ENCODE assay signal across 8 mouse cellular contexts in the genomic region with DNA sequence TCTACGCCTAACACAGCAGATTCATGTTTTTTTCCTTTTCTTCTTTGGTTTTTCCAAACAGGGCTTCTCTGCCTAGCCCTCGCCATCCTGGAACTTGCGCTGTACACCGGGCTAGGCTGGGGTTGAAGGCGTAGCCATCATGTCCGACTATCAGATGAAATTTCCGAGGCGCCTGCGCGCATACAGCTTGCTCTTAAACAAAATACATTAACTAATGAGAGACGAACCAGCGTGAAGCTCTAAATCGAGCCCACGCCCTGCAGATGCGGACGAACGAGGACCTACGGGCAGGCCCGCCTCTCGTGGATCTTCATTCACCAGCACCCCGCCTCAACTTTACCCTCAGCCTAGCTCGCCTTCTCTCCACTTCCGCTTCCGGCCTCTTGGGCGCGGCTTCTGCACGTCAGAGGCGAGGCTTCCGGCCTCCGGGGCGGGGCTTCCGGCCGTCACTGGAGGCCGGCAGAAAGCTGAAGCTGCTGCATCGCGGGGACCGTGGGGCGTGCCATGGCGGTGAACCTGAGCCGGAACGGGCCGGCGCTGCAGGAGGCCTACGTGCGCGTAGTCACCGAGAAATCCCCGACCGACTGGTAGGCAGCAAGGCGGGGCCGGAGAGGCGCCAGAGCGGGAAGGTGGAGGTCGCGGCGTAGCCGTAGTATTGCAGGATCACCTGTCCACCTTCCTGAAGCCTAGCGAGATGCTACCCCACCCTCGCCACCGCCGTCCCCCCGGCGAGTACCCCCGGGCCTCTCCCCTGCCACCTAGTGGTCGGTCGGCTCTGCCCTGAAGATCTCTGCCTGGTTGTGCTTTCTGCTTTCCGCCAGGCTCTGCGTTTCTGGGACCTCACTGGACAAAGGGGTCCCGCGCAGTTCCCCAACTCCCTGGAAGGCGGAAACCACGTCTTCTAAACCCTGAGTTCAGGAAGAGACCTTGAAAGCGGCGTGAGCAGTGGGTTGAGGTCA. TPM values are rescaled to one million over a fixed set of nuclear protein-coding genes. Genes with fewer than 3 reads are reported as not detected.
DNase-seq lines count a peak whose midpoint lies in the region; ATAC-seq lines count a peak whose summit lies in the region.

A gene (plus strand): TSS at position 433 of the 959 bp plus-strand sequence.

- peaks cover 15% of the 10 kb centered on the region for H3K4me1 ChIP-seq in forebrain, embryonic 14.5 days (ENCODE audit: control insufficient read depth, insufficient read depth, low read length)
- H3K4me1 ChIP-seq in neural tube, embryonic 15.5 days, result peaks cover 26% of the 10 kb centered on the region

- peak within 1 kb of the TSS; percentile 91 for H3K27ac ChIP-seq in forebrain, embryonic 14.5 days (ENCODE audit: low read depth, low read length)
- H3K27ac ChIP-seq in neural tube, embryonic 15.5 days (replicated peaks), result peak within 1 kb of the TSS; percentile 93

- peak; percentile 94 for DNase-seq in ES-CJ7 (ENCODE audit: low read depth, low spot score)
- peak; percentile 90 for DNase-seq in cerebellum, adult 11 months
- peak; percentile 97 for DNase-seq in forebrain, embryonic 14.5 days (ENCODE audit: low spot score)
- peak; percentile 96 to 98 for DNase-seq in heart, postnatal 14 days
- DNase-seq in layer of hippocampus, adult 11-12 months (ENCODE audit: low spot score), result peak; percentile 94
- peak; percentile 97 to 98 for DNase-seq in lung, adult 18-20 months
- peak; percentile 93 for DNase-seq in testis, postnatal 14 days (ENCODE audit: low spot score)

- WGBS in forebrain, embryonic 14.5 days, result under 1% methylated on average over 66 of the region's 74 CpGs
- WGBS in neural tube, embryonic 15.5 days, result under 1% methylated on average over 74 of the region's 74 CpGs

- peak within 1 kb of the TSS; percentile 94 for H3K4me2 ChIP-seq in forebrain, embryonic 14.5 days (ENCODE audit: low read length)
- H3K4me2 ChIP-seq in neural tube, embryonic 15.5 days, result peak within 1 kb of the TSS; percentile 93

- peaks cover 22% of the 10 kb centered on the region for H3K36me3 ChIP-seq in forebrain, embryonic 14.5 days (ENCODE audit: control insufficient read depth, insufficient read depth, low read length)
- H3K36me3 ChIP-seq in neural tube, embryonic 15.5 days, result peaks cover 20% of the 10 kb centered on the region

- intact Hi-C loops in heart, postnatal 14 days (cut with DNase I), result loop anchor here (5.0 kb wide), 2 partner anchors 49 to 89 kb away; a partner anchor contains a TSS

- H3K27me3 ChIP-seq in forebrain, embryonic 14.5 days (replicated peaks; ENCODE audit: control insufficient read depth, insufficient read depth, low read length), result no peaks in the 10 kb centered on the region
- H3K27me3 ChIP-seq in neural tube, embryonic 15.5 days (replicated peaks), result no peaks in the 10 kb centered on the region

- ATAC-seq in forebrain, embryonic 14.5 days, result peak; percentile 99
- peak; percentile 96 for ATAC-seq in neural tube, embryonic 15.5 days (ENCODE audit: low FRiP score)

- no peaks in the 10 kb centered on the region for H3K9me3 ChIP-seq in forebrain, embryonic 14.5 days (replicated peaks; ENCODE audit: control insufficient read depth, low read length)
- no peaks in the 10 kb centered on the region for H3K9me3 ChIP-seq in neural tube, embryonic 15.5 days (replicated peaks)

- H3K9ac ChIP-seq in forebrain, embryonic 14.5 days (ENCODE audit: low read length), result peak within 1 kb of the TSS; percentile 84
- peak within 1 kb of the TSS; percentile 84 for H3K9ac ChIP-seq in neural tube, embryonic 15.5 days (replicated peaks)

- H3K4me3 ChIP-seq in forebrain, embryonic 14.5 days (ENCODE audit: low read depth, low read length), result peak within 1 kb of the TSS; percentile 86
- peak within 1 kb of the TSS; percentile 94 for H3K4me3 ChIP-seq in neural tube, embryonic 15.5 days (replicated peaks)

RNA-seq across cellular contexts. Expression of the gene that starts here (rescaled TPM):
- polyA plus RNA-seq in forebrain, embryonic 14.5 days (2014; fragmentation: Nextera tagmentation; extraction: Ambion mirVana), result 100 and 136 TPM in 2 replicates
- total RNA-seq in heart, postnatal 14 days (2021), result 10 to 100 TPM; 27.3 to 30.5 TPM
- polyA plus RNA-seq in neural tube, embryonic 15.5 days (2015; fragmentation: Nextera tagmentation; extraction: Ambion mirVana), result 131 and 142 TPM in 2 replicates

Comparison
In these comparisons a context has a peak if more than half of its experiments do, and no peak if none do; other contexts are left out.
1. Peak in every context shown above with its lines: DNase-seq, ATAC-seq, H3K4me3 ChIP-seq and H3K27ac ChIP-seq.